Mouse (Mus musculus): Measurements from ENCODE around the gene Usp3. TPM values are rescaled to one million over a fixed set of nuclear protein-coding genes. Genes with fewer than 3 reads are reported as not detected.

Usp3 gene
- polyA plus RNA-seq, 1 experiment = 89.3 TPM

DNA sequence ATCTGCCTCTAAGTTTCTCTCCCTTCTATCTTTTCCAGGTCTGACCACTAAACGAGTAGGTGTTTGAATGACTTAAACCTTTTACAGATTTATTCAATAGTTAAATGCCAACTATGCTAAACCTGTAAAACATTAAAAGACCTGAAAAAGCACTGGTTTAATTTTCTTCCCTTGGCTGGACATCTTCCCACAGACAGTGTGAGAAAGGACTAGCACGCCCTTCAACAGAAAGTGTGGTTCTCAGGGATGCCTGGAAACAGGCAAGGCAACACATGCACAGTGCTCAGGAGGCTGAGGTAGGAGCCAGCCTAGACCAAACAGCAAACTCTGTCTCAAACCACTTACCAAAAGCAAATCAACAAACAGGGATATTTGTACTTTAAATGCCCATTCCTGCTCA, 31.4 kb downstream of the Usp3 start:
- Histone ChIP-seq H3K4me3 (replicated peaks; ENCODE audit: insufficient read depth, low read depth, low read length) (no peak overlapping the region), H3K4me1 (ENCODE audit: control insufficient read depth, insufficient read depth, low read length) (peaks cover 8% of the 10 kb centered on the region; the same call in 1 of the 2 replicates), H3K27ac (ENCODE audit: insufficient read depth, low read length) (no peak overlapping the region), H3K27me3 (ENCODE audit: control insufficient read depth, insufficient read depth, low read length) (no peaks in the 10 kb centered on the region)
- WGBS = 54% methylated on average over 2 of the region's 2 CpGs
- no peak for TF ChIP-seq CTCF (IDR thresholded peaks at IDR 0.05; ENCODE audit: borderline replicate concordance, insufficient read depth, low read depth, low read length)
- TF ChIP-seq POLR2A (IDR thresholded peaks at IDR 0.05; ENCODE audit: borderline replicate concordance, insufficient read depth, low read length) = no peak
- DNase-seq = no peak

DNA sequence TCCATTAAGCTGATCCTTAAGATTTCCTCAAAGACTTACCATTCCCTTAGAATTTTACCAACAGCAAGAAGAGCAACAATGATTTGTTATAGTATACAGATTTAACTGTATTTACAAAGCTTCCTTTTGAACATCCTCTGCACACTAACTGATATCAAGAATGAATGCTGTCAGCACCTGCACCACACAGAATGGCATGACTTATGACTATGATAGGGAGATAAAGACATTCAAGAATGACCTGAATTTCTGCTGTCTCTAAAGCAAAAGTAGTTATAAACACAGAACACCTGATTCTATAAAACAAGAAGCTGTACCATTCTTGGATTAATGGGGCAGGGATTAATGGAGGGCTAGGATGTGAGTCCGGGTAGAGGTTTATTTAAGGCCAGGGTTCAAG, 32.2 kb downstream of the Usp3 start:
- TF ChIP-seq POLR2A (IDR thresholded peaks at IDR 0.05; ENCODE audit: borderline replicate concordance, insufficient read depth, low read length) (no peak), CTCF (IDR thresholded peaks at IDR 0.05; ENCODE audit: borderline replicate concordance, insufficient read depth, low read depth, low read length) (no peak)
- WGBS = 80% methylated on average over 1 of the region's 1 CpGs
- DNase-seq = no peak
- no peak overlapping the region for H3K4me3 ChIP-seq (replicated peaks; ENCODE audit: insufficient read depth, low read depth, low read length)
- H3K27ac ChIP-seq (ENCODE audit: insufficient read depth, low read length) = no peak overlapping the region
- H3K4me1 ChIP-seq (ENCODE audit: control insufficient read depth, insufficient read depth, low read length) = peaks cover 8% of the 10 kb centered on the region; the same call in 1 of the 2 replicates
- no peaks in the 10 kb centered on the region for H3K27me3 ChIP-seq (ENCODE audit: control insufficient read depth, insufficient read depth, low read length)

DNA sequence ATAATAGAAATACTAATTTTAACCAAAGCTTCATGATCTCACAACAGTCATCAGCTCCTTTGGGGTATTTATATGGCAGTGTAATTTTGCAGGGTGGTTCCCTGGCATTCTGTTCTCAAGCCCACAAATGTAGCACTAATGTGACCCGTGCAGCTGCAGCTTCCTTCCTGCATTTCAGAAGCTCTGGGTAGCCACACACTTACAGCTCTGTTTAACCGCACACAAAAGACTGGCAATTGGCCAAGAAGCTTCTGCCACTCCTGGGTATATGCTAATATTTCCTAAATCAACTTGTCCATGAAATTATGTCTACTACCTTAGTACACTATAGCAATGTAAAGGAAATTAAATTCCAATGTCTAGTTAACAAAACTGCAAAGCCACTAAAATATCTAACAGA, 32.6 kb downstream of the Usp3 start:
- Histone ChIP-seq H3K4me3 (replicated peaks; ENCODE audit: insufficient read depth, low read depth, low read length) (no peak overlapping the region), H3K27ac (ENCODE audit: insufficient read depth, low read length) (no peak overlapping the region), H3K27me3 (ENCODE audit: control insufficient read depth, insufficient read depth, low read length) (no peaks in the 10 kb centered on the region), H3K4me1 (ENCODE audit: control insufficient read depth, insufficient read depth, low read length) (peaks cover 8% of the 10 kb centered on the region; the same call in 1 of the 2 replicates)
- no peak for TF ChIP-seq CTCF (IDR thresholded peaks at IDR 0.05; ENCODE audit: borderline replicate concordance, insufficient read depth, low read depth, low read length)
- TF ChIP-seq POLR2A (IDR thresholded peaks at IDR 0.05; ENCODE audit: borderline replicate concordance, insufficient read depth, low read length) = no peak
- peak in 1 of 2 experiments; percentile 41 for DNase-seq
- WGBS = 3% methylated on average over 2 of the region's 2 CpGs

DNA sequence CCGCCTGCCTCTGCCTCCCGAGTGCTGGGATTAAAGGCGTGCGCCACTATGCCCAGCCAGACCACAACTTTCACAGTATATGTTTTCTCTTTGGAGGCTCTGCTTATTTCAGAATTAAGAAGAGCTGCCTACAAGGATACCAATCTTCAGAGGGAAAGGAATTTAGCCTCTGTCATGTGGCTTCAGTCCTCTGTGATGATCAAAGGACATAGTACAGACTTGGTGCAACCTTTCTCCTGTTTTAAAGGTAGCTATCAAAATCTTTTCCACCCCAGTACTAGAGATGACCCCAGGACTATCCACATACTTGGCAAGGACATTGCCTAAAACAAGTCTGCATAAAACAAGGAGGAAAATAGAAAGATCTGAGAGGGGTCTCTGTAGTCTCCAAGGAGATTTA, 34.0 kb downstream of the Usp3 start:
- TF ChIP-seq CTCF (IDR thresholded peaks at IDR 0.05; ENCODE audit: borderline replicate concordance, insufficient read depth, low read depth, low read length) = no peak
- TF ChIP-seq POLR2A (IDR thresholded peaks at IDR 0.05; ENCODE audit: borderline replicate concordance, insufficient read depth, low read length) = no peak
- Histone ChIP-seq H3K4me3 (replicated peaks; ENCODE audit: insufficient read depth, low read depth, low read length) (no peak overlapping the region), H3K27ac (ENCODE audit: insufficient read depth, low read length) (no peak overlapping the region), H3K27me3 (ENCODE audit: control insufficient read depth, insufficient read depth, low read length) (no peaks in the 10 kb centered on the region), H3K4me1 (ENCODE audit: control insufficient read depth, insufficient read depth, low read length) (peaks cover 4% of the 10 kb centered on the region; the same call in 1 of the 2 replicates)
- WGBS = 98% methylated on average over 4 of the region's 4 CpGs
- DNase-seq = no peak

DNA sequence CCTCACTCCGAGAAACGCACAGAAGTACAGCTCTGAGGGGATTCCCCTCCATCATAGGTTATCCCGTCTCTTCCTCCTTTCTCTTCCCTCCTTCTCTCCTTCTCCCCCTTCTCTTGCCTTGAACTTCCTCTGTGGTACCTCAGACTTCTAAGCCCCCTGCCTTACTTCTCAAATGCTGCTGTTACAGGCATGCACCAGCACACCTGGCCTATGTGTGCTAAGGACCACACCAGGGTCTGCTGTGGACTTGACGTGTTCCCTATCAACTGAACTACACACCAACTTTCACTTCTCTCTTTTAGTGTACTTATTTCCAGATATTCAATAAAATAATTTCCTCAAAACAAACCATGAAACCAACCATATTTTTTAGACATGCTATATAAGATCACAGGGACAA, 50.2 kb downstream of the Usp3 start:
- no peak overlapping the region for H3K27ac ChIP-seq (ENCODE audit: insufficient read depth, low read length)
- 72% methylated on average over 4 of the region's 4 CpGs for WGBS
- H3K4me1 ChIP-seq (ENCODE audit: control insufficient read depth, insufficient read depth, low read length) = no peaks in the 10 kb centered on the region
- TF ChIP-seq POLR2A (IDR thresholded peaks at IDR 0.05; ENCODE audit: borderline replicate concordance, insufficient read depth, low read length) (no peak), CTCF (IDR thresholded peaks at IDR 0.05; ENCODE audit: borderline replicate concordance, insufficient read depth, low read depth, low read length) (no peak)
- H3K27me3 ChIP-seq (ENCODE audit: control insufficient read depth, insufficient read depth, low read length) = no peaks in the 10 kb centered on the region
- no peak overlapping the region for H3K4me3 ChIP-seq (replicated peaks; ENCODE audit: insufficient read depth, low read depth, low read length)
- DNase-seq = no peak

DNA sequence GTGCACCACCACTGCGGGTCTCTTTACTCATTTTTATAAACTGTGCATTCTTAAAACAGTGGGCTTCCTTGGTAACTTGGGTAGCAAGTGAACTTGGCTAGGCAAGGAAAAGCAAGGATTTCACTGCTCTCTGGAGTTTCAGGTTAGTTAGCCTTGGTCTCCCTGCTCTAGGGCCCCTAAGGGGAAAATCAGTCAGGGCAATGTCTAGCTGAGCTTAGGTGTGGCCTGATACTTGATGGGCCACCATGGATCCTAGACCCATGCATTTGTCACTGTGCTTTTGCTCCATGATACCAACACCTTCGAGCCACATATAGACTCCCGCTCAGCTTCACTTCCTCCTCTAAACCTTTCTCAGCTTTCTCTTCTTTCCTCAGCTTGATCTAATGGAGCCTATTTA, 71.3 kb downstream of the Usp3 start:
- TF ChIP-seq CTCF (IDR thresholded peaks at IDR 0.05; ENCODE audit: borderline replicate concordance, insufficient read depth, low read depth, low read length) (no peak), POLR2A (IDR thresholded peaks at IDR 0.05; ENCODE audit: borderline replicate concordance, insufficient read depth, low read length) (no peak)
- Histone ChIP-seq H3K4me3 (replicated peaks; ENCODE audit: insufficient read depth, low read depth, low read length) (no peak overlapping the region), H3K27me3 (ENCODE audit: control insufficient read depth, insufficient read depth, low read length) (no peaks in the 10 kb centered on the region), H3K4me1 (ENCODE audit: control insufficient read depth, insufficient read depth, low read length) (peaks cover 11% of the 10 kb centered on the region; the same call in 1 of the 2 replicates), H3K27ac (ENCODE audit: insufficient read depth, low read length) (no peak overlapping the region)
- 97% methylated on average over 3 of the region's 3 CpGs for WGBS
- no peak for DNase-seq

DNA sequence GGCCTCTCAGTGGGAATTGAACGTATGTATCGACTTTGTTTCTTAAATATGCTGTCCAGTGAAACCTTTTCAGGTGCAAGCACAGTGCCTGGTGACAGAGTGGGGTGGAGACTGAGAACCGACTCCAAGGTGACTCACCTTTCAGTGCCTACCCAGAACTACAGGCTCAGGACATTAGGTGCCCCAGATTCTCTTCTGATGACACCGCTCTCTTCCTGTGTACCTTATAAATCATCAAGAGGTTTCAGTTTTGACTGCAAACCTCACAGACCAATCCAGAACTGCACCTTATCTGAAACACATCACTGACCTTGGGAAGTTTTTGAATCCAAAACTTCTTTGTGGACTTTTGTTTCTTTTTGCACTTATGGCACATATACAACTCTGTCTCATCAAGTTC, 72.6 kb downstream of the Usp3 start:
- TF ChIP-seq POLR2A (IDR thresholded peaks at IDR 0.05; ENCODE audit: borderline replicate concordance, insufficient read depth, low read length) = no peak
- no peak for TF ChIP-seq CTCF (IDR thresholded peaks at IDR 0.05; ENCODE audit: borderline replicate concordance, insufficient read depth, low read depth, low read length)
- no peak for DNase-seq
- WGBS = 85% methylated on average over 4 of the region's 4 CpGs
- Histone ChIP-seq H3K4me1 (ENCODE audit: control insufficient read depth, insufficient read depth, low read length) (peaks cover 21% of the 10 kb centered on the region; the same call in 1 of the 2 replicates), H3K4me3 (replicated peaks; ENCODE audit: insufficient read depth, low read depth, low read length) (no peak overlapping the region), H3K27ac (ENCODE audit: insufficient read depth, low read length) (0 out of 2 replicates have a peak overlapping the region, but pooled peaks have one; percentile 20), H3K27me3 (ENCODE audit: control insufficient read depth, insufficient read depth, low read length) (no peaks in the 10 kb centered on the region)

DNA sequence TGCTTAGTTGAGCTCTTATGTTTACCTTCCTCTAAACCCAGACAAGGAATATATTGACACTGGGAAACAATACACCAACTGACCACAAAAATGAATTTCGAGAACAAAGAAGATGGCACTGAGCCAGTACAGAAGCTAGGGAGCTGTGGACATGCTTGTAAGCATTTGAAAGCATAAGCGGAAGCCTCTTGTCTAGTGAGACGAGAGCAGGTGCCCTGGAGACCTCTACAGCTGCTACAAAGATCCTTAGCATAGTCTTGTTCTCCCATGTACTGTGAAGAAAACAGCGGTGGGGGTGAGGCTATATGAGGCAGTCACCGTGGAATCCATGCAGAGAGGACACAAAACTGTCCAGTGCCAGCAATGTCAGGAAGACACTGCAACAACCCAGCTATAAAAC, 74.0 kb downstream of the Usp3 start:
- H3K27me3 ChIP-seq (ENCODE audit: control insufficient read depth, insufficient read depth, low read length) = no peaks in the 10 kb centered on the region
- TF ChIP-seq POLR2A (IDR thresholded peaks at IDR 0.05; ENCODE audit: borderline replicate concordance, insufficient read depth, low read length) = no peak
- TF ChIP-seq CTCF (IDR thresholded peaks at IDR 0.05; ENCODE audit: borderline replicate concordance, insufficient read depth, low read depth, low read length) = no peak
- no peak overlapping the region for H3K4me3 ChIP-seq (replicated peaks; ENCODE audit: insufficient read depth, low read depth, low read length)
- WGBS = 14% methylated on average over 5 of the region's 5 CpGs
- H3K27ac ChIP-seq (ENCODE audit: insufficient read depth, low read length) = no peak overlapping the region
- DNase-seq = peak in 1 of 2 experiments; percentile 35
- peaks cover 28% of the 10 kb centered on the region for H3K4me1 ChIP-seq (ENCODE audit: control insufficient read depth, insufficient read depth, low read length)

Measured in cerebellum, adult 2 months (tissue).